Mouse (Mus musculus): ENCODE data around the gene Glyr1.
A peak's percentile ranks its signal among the peaks of the same experiment; 100 is the strongest.

Gene Glyr1

DNA sequence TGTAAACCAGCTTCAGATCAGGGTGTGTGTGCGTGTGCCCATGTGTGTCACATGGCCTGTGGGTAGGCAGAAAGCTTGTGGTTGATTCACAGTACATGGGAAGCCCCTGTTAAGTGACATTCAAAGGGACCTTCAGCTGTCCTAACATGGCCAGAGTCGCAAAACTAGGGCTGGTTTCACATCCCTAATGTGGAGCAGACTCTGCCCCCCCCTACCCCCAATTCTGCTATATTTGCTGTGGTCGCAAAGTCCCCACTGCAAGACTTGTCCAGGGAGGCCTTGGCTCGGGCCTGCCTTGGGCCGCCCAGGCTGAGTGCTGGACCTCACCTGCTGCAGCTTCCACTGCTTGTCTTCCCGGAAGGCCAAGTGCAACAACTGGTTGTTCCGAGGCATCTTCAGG lies 38.4 kb downstream of the Glyr1 start:
- no peak for DNase-seq

DNA sequence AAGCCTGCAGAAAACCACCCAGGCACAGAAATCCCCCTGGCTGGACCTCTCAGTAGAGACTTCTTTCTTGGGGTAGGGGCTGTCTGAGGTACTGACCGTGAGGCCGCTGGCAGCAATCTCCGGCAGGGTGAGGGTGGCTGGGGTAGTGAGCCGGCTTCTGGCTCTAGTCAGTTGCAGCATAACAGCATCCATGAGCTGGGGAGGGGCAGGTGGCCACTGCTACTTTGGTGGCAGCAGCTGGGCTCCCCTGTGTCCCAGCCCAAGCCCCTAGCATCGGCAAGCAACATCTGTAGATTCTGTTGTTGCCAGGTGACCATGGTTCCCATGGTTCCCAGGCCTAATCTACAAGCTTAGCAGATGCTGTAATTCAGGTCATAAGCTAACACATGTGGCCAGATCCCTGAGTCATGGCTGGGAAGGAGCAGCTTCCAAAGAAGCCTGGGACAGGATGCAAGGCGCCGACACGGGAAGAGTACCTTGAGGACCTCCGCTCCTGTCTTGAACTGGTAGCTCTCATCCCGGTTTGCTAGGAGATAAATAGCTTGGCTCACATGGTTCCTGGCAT lies 39.2 kb downstream of the Glyr1 start:
- no peak for DNase-seq

DNA sequence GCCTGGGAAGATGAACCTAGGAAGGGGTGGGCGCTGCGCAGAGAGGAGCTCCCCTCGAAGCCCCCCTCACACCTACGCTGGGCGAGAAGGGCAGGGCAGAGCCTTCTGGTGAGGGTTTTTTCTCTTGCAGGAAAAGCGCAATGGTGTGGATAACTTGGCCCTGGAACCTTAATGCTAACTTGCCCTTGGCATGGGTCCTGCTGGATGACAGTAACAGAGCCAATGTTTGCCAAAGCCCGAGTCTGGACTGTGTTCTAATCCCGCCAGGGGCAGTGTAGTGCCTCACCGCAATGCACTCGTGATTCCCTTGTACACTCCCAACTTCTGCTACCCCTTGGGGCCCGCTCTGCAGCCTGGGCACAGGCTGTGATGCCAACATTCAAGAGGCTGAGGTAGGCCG lies 41.6 kb downstream of the Glyr1 start:
- DNase-seq = no peak

DNA sequence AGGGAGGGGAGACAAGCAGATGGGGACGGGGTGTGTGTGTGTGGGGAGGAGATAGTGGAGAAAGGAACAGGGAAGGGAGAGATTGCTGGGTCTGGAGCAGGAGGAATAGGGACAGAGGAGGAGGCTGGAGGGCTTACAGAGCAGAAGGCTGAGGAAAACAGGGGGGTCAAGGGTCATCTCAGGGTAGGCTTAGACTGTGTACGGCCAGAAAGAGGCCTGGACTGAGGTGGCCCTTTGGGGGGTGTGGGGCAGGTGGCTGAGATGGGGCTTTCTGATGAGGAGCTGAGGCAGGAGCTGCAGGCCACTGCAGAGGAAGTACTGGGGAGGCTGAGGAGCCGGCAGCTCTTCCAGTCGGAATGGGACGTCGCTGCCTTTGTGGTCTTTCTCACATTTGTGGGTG lies 42.2 kb downstream of the Glyr1 start:
- DNase-seq = no peak

DNA sequence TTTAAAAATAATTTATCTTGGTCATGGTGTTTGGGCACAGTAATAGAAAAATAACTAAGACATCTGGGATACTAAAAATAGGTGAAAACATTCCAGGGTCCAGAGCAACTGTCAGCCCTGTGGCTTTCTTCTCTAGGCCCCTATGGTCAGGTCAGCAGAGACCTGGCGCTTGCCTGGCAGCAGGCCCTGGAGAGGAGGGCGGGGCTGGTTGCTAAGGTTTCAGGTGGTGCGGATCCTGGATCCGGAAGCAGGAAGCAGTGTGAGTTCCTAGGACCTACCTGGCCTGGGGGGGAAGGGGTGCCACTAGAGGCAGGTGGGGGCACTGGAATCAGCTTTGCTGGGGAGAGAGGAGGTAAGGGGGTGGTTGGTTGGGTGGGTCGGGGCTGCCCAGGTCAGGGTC lies 42.6 kb downstream of the Glyr1 start, which contains the start of gene Smim22:
Gene Smim22 (plus strand): TSS at position 222 of the 400 bp plus-strand sequence.
- peak; percentile 70 to 79 for DNase-seq

DNA sequence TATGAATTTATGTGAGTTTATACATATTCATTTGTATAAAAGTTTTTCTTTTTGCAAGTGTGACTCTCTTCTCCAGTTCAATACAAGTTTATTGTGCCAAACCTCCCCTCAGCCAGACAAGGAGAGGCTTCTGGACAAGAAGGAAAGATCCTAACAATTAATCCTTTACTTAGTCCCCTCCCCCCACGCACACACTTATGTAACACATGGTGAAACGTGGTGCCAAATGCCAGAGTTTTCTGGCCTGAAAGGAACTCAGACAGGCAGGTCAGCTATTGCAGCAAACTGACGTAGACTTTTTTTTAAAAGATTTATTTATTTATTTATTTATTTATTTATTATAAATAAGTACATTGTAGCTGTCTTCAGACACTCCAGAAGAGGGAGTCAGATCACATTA lies 49.1 kb downstream of the Glyr1 start:
- DNase-seq = no peak

DNA sequence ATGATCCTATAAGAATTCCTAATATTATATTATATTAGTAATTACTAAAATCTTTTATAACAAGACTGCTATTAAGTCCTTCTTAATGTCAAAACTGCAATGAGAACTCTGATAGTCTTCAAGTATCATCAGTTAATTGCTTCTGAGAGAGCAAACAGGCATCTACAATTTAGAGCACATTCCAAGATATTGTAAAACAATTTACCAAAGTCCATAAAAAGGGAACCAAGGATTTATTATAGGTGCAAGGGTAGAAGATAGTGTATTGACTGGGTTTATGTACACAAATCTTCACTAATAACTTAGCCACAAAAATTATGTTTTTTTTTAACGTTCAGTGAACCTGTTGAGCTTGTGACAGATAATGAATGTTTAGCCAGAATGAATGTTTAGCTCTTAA lies 50.7 kb downstream of the Glyr1 start:
- no peak for DNase-seq

DNA sequence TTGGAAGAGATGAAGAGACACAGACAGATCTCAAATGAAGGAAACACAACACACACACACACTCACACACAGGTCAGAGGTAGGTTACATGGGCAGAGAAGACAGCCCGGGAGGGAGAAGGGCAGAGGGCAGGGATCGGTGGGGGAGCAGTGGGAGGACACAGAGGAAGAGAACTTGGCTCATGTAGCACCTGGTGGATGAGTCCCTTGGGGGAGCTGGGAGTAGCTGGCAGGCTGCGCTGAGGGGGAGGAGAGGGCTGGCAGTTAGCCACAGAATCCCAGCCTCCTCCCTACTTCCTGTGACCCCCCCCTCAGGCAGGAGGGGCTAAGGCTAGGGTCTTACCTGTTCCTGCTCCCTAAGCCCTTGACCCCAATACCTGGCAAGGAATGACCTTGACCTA lies 52.1 kb downstream of the Glyr1 start, which contains the start of gene Sept12:
Gene Sept12 (minus strand): TSS at position 300 of the 400 bp plus-strand sequence.
- peak; percentile 23 to 27 for DNase-seq

DNA sequence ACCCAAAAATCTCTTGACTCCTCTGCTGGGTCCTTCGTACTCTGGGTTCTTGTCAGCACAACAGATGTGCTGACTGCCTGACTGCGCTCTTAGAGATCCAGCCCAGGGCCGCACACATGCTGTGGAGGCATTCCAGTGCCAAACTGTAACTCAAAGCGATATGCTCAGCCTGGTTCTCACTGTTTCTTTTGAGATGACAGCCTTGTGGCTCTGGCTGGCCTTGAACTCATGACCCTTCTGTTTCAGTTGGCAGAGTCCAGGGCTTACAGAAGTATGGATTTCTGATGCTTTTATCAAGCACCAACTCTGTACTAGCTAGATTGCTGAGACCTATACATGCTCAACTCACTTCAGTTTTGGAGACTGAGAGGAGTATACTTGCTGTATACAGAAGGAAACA lies 56.4 kb downstream of the Glyr1 start:
- DNase-seq = no peak

DNA sequence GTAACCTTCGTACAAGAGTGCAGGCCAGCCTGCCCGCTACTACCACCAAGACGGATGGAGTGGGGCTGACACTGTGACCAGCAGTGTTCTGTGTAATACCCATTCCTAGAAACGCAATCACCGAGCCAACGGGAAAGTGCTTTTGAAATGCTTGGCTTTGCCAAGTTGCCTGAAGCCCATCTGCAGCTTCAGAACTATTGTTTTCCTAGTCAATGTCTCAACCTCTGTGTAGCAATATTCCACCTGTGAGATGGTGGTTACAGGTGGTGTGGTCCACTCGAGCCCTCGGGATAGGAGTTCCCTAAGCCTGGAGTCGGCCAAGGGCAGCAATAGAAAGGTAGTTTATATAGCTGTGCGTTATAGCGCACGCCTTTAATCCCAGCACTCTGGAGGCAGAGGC lies 64.9 kb downstream of the Glyr1 start:
- no peak for DNase-seq

DNA sequence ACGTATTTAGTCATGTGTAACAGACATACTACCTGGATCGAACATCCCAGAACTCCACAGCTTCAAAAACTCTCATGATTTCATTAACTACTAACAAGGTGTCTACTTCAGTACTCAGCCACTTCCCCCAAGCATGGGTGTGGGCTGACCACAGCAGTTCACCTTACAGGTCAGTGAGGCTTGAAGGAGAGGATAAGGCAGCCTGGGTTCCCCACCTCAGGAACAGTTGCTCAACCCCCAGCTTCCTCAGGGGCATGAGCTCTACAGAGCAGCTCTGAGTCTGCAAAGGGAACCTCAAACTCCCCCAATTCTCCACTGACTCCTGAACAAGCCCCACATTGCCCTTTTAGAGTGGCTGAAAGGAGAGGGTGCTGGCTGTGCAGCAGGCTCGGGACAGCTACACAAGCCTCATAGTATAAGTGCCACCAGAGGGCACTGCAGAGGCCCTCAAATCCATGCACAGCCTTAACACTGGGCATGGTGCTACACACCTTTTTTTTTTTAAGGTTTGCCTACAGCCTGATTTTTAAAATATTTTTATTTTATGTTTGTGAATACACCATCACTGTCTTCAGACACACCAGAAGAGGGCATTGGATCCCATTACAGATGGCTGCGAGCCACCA lies 69.8 kb downstream of the Glyr1 start:
- DNase-seq = peak; percentile 48 to 65

DNA sequence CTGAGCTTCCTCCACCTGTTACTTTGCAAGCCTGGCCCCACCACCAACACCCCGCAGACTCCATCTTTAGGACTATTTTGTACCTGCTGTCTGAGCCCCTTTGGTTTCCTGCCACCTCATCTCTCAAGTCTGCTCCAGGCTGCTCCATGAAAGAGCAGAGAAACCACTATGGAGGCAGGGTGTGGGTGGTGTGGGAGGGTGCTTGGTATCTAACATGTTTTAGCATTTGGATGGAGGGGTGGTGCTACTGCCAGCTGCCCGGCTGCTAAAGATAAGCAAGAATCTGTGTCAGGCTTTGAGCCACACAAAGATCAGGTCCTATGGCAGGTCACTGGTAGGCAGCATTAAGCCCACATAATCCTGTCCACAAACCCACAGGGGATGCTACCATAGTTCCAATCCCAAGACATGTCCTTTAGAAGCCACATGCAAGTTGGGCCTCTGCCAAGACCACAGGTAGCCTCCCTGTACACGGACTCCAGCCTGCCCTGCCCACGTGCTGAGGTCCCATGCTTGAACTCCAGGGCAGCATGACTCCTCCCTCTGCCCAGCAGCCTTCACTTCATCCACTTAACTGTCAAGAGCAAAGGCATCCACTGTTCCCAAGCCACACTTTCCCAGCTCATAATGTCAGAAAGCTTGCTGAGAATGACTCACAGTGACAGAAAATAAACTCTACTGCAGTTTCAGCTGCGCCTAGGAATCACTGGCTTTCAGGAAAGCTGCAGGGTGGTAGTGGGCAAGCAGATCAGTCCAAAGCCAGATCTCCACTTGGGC lies 71.2 kb downstream of the Glyr1 start:
- peak; percentile 14 to 44 for DNase-seq

DNA sequence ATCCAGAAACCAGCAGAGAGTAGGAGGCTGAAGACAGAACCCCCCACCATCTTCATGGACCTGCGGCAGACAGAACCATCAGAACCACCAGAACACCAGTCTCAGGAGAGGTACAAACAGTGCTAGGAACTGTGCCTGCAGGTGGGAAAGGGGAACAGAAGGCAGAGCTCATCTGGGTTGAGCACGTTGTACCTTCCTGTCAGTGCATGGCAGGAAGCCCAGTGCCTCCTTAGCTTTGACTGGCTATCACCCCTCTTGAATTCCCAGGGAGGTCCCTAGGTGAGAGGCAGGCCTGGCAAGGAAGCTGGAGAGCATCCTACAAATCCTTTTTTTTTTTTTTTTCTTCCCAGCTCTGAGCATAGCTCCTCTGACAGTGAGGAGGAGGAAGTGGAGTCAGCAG lies 73.5 kb downstream of the Glyr1 start:
- no peak for DNase-seq

DNA sequence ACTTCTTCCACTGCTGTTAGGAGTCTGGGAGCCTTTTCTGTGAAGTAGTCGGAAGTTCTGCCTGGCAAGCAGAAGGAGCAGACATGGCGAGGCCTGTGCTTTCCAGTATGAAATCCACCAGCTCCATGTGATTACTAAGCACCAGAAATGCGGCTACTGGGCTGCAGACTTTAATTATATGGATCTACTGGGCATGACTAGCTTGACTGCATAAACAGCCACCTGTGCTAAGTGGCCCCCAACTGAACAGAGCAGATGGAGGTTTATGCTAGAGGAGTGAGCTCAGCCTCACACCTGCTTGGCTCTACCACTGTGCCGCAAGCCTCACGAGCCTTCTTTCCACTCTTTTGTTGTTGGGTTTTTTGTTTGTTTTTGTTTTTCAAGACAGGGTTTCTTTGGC lies 75.1 kb downstream of the Glyr1 start:
- no peak for DNase-seq

DNA sequence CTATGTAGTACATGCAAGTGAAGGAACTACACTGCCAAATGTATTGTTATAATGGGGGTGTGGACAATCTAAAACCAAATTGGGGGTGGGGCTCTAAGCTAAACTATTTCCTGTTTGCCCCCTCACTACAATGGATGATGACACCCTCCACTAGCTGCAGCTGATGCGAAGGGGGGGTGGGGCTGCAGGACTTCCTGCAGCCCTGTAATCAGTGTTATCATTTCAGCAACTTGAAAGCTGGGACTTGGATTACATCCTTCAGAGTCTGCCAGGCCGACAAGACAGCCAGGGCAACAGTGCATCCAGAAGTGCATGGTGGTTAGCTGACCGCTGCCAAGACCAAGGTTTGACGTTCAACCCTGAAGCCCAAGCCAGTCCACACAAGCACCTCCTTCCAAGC lies 78.0 kb downstream of the Glyr1 start:
- peak; percentile 20 to 56 for DNase-seq

DNA sequence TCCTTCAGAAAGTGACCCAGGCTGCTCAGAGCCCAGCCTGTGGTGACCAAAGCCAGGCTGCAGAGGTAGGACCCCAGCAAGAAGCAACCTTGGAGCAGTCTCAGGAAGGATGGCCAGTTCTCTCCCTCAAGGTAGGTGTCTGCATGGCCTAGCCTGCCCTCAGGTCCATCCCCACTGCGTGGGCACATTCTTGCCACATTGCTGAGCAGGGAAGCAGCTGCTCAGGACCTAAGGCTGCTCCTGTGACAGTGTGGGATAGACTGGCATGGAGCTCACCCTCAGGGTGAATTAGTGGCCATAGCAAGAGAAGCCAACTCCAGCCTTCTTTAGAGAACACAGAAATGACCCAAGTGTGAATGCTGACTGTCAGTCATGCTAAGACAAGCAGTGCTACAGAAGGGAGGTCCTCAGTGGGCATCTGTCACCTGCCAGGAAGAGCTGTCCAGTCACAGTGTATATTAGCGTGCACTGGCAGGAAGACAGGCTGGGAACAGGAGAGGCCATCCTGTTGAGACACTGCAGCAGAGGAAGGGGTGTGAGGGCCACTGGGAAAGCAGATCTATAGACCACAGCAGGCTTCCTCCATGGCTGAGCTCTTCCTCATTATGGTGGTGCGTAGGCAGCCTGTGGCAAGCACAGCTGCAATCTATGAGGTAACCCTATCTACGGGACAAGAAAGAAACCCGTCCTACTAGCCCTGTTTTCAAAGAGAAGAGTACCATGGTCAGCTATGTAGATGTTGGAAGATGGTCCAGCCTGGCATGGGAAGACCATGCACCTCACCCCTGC lies 80.4 kb downstream of the Glyr1 start:
- DNase-seq = no peak

DNA sequence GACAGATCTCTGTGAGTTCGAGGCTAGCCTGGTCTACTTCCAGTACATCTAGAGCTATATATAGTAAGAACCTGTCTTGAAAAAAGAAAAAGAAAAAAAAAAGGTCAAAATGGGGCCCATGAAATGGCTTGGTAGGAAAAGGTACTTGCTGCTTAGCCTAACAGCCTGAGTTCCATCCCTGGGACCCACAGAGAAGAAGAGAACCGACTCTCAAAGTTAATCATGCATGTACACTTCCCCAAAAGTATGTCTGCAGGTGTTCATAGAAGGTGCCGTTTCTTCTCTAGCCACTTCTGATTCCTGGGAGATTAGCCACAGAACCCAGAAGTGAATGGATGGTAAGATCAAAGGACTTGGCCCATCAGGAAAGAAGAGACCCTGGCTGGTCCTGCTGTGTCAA lies 81.2 kb downstream of the Glyr1 start:
- no peak for DNase-seq

DNA sequence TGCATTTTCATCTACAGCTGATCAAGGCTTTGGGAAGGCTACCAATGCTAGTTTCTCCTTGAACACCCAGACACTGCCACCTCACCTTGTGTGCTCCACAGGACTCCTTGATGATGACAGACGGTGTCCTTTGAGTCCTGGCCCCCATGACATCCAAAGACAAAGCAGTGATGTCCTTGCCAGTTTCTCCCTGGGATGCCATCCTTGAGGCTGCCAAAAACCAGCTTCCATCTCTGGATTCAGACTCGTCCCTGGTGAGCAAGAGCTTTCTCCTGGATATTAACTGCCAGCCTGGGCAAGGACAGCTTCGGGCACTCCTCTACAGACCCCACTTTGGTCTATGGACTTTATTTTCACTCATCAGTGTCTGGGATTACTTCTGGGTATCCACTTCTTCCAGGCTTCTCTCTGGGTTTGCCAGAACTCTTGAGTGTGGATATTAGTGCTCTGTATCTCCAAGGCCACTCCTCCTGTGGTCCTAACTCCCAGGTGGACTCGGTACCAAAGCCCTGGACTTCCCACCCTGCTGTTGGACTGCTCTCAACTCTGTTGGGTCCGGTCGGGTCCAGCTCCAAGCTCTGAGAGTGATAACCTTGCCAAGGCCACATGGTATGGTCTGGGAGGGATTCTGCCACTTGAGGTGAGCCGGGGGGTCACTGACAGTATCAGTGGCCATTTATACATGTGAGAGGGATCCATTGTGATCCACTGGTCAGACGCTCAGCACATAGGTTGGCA lies 84.1 kb downstream of the Glyr1 start:
- no peak for DNase-seq

DNA sequence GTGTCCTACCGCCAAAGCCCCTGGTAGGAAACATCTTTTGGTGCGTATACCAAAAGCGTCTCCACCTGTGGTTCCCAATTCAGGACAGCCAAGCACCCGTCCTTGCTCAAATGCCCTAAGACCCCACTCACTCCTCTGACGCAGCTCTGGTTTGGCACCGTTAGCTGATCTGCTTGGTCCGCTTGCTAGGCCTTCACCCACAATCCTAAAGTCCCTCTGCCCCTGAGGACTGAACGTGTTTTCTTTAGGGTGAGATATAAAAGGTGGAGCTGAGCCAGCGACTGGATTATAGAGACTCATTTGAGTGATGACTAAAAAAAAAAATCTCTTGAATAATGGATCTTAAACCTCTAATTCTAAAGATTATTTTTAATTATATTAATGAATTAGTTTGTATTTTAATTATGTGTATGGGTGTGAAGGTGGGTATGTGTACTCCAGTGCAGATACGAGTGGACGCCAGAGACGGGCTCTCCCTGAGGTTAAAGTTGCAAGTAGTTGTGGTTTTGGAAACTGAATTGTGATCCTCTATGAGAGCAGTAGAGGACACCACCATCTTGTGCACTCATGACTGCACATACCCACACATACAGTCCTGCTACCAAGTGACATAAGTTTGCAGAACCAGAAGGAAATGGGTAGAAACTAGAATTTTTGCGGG lies 84.8 kb downstream of the Glyr1 start:
- DNase-seq = no peak

All from kidney, postnatal 4 days (tissue).